Mouse (Mus musculus): ENCODE results near the gene Nxf2.
"Not testable (repeated sequence)": the region's sequence is repeated elsewhere in the genome, so short reads cannot be mapped to it uniquely, and the experiment has no call there.

Nxf2 gene

GRCm38 (mm10) chrX:134964546-134964945 lies at the start of gene Nxf2:
Gene Nxf2 (minus strand): TSS chrX:134964754.
- DNase-seq: no peak

GRCm38 (mm10) chrX:135011381-135011780 lies 46.8 kb upstream of the Nxf2 start:
- DNase-seq: no peak

- DNase-seq: no peak
These were observed 44.9 kb upstream of the Nxf2 start for GRCm38 (mm10) chrX:135009471-135009815.

GRCm38 (mm10) chrX:135008720-135009470 lies 44.3 kb upstream of the Nxf2 start, which contains the start of gene Zmat1:
Gene Zmat1 (minus strand): TSS chrX:135009209.
- DNase-seq: peak; percentile 82

- no peak for DNase-seq
These were observed 43.5 kb upstream of the Nxf2 start for GRCm38 (mm10) chrX:135008021-135008420.

GRCm38 (mm10) chrX:134963305-134964094 lies 1.1 kb downstream of the Nxf2 start:
- peak; percentile 31 for DNase-seq

- DNase-seq: peak; percentile 4
These were observed 34.2 kb downstream of the Nxf2 start for GRCm38 (mm10) chrX:134930361-134930760.

- no peak for DNase-seq
These were observed 34.6 kb downstream of the Nxf2 start for GRCm38 (mm10) chrX:134929927-134930326.

GRCm38 (mm10) chrX:134925058-134925457 lies 39.5 kb downstream of the Nxf2 start:
- DNase-seq: no peak

GRCm38 (mm10) chrX:134923675-134924424 lies 40.7 kb downstream of the Nxf2 start:
- no peak for DNase-seq

- no peak for DNase-seq
These were observed 45.3 kb downstream of the Nxf2 start for GRCm38 (mm10) chrX:134919220-134919619.

GRCm38 (mm10) chrX:134915745-134916144 lies 48.8 kb downstream of the Nxf2 start:
- DNase-seq: no peak

GRCm38 (mm10) chrX:134915315-134915714 lies 49.2 kb downstream of the Nxf2 start:
- DNase-seq: not testable (repeated sequence)

GRCm38 (mm10) chrX:134914851-134915250 lies 49.7 kb downstream of the Nxf2 start:
- no peak for DNase-seq

- DNase-seq: no peak
These were observed 51.2 kb downstream of the Nxf2 start for GRCm38 (mm10) chrX:134913234-134913936.

GRCm38 (mm10) chrX:134912805-134913204 lies 51.7 kb downstream of the Nxf2 start:
- no peak for DNase-seq

- no peak for DNase-seq
These were observed 54.2 kb downstream of the Nxf2 start for GRCm38 (mm10) chrX:134910345-134910744.
